In genomic region chr11:74183168-74183567, GRCm38 (mm10) we compare ENCODE assay signal across 21 mouse cellular contexts. TPM values are rescaled to one million over a fixed set of nuclear protein-coding genes. Genes with fewer than 3 reads are reported as not detected.
"Had no signal": no experiment of that assay in that cellular context is flagged by ENCODE, and none has a peak within 500 bp of the region (broad histone marks: within the 10 kb centered on the region; RNA-seq: fewer than 3 reads in every experiment).

No protein-coding gene starts in this region.

- H3K4me1 ChIP-seq: limb, embryonic 12.5 days; liver, embryonic 13.5 days; lung, embryonic 15.5 days; megakaryocyte, embryonic 14.5 days; midbrain, embryonic 15.5 days; neural tube, embryonic 13.5 days; stomach, embryonic 15.5 days had no signal

- H3K36me3 ChIP-seq: limb, embryonic 12.5 days; liver, embryonic 13.5 days; lung, embryonic 15.5 days; midbrain, embryonic 15.5 days; neural tube, embryonic 13.5 days; stomach, embryonic 15.5 days had no signal

- H3K4me2 ChIP-seq: limb, embryonic 12.5 days; liver, embryonic 13.5 days; lung, embryonic 15.5 days; midbrain, embryonic 11.5 days; midbrain, embryonic 15.5 days; neural tube, embryonic 13.5 days; stomach, embryonic 15.5 days had no signal

- DNase-seq: liver; liver, embryonic 13.5 days; liver, postnatal 0 days; lung, postnatal 14 days; right cerebral cortex, postnatal 14 days; thymus, adult 18-20 months; thymus, postnatal 14 days had no signal

- H3K27ac ChIP-seq: hindbrain, postnatal 0 days; layer of hippocampus, adult 2 months; limb, embryonic 12.5 days; liver, embryonic 13.5 days; lung, embryonic 15.5 days; macrophage; midbrain, embryonic 15.5 days; neural tube, embryonic 13.5 days; stomach, embryonic 15.5 days had no signal

- H3K9ac ChIP-seq: limb, embryonic 12.5 days; liver, embryonic 13.5 days; liver, postnatal 0 days; lung, embryonic 15.5 days; midbrain, embryonic 15.5 days; neural tube, embryonic 13.5 days; stomach, embryonic 15.5 days had no signal

- H3K9me3 ChIP-seq: liver, embryonic 13.5 days; lung, embryonic 15.5 days; stomach, embryonic 15.5 days had no signal

- H3K27me3 ChIP-seq: limb, embryonic 12.5 days; liver, embryonic 13.5 days; lung, embryonic 15.5 days; megakaryocyte, embryonic 14.5 days; midbrain, embryonic 15.5 days; neural tube, embryonic 13.5 days; stomach, embryonic 15.5 days had no signal

- H3K4me3 ChIP-seq: layer of hippocampus, adult 2 months; limb, embryonic 12.5 days; liver, embryonic 13.5 days; lung, embryonic 15.5 days; megakaryocyte, embryonic 14.5 days; midbrain, embryonic 15.5 days; neural tube, embryonic 13.5 days; stomach, embryonic 15.5 days had no signal

- ATAC-seq: hindbrain, postnatal 0 days; liver, postnatal 0 days; midbrain, embryonic 15.5 days had no signal

RNA-seq across cellular contexts. Expression of gene Olfr403, which starts 2.9 kb away (rescaled TPM):
- total RNA-seq: hindbrain, postnatal 0 days; layer of hippocampus, adult 2 months; layer of hippocampus, postnatal 10 days; left cerebral cortex, postnatal 36 days had no signal
- polyA plus RNA-seq: hindbrain, postnatal 0 days; intestine, embryonic 14.5 days; limb, embryonic 12.5 days; liver, embryonic 13.5 days; liver, postnatal 0 days; lung, embryonic 15.5 days; macrophage; midbrain, embryonic 11.5 days; midbrain, embryonic 15.5 days; neural tube, embryonic 13.5 days; spleen, adult 2 months; stomach, embryonic 15.5 days had no signal

RNA-seq across cellular contexts. Expression of gene Olfr43, which starts 28.0 kb away (rescaled TPM):
- total RNA-seq: hindbrain, postnatal 0 days; layer of hippocampus, adult 2 months; layer of hippocampus, postnatal 10 days; left cerebral cortex, postnatal 36 days had no signal
- polyA plus RNA-seq: hindbrain, postnatal 0 days; intestine, embryonic 14.5 days; limb, embryonic 12.5 days; liver, embryonic 13.5 days; liver, postnatal 0 days; lung, embryonic 15.5 days; macrophage; midbrain, embryonic 11.5 days; midbrain, embryonic 15.5 days; neural tube, embryonic 13.5 days; spleen, adult 2 months; stomach, embryonic 15.5 days had no signal

RNA-seq across cellular contexts. Expression of gene Olfr402, which starts 29.8 kb away (rescaled TPM):
- total RNA-seq: hindbrain, postnatal 0 days; layer of hippocampus, adult 2 months; layer of hippocampus, postnatal 10 days; left cerebral cortex, postnatal 36 days had no signal
- polyA plus RNA-seq: hindbrain, postnatal 0 days; intestine, embryonic 14.5 days; limb, embryonic 12.5 days; liver, embryonic 13.5 days; liver, postnatal 0 days; lung, embryonic 15.5 days; macrophage; midbrain, embryonic 11.5 days; midbrain, embryonic 15.5 days; neural tube, embryonic 13.5 days; spleen, adult 2 months; stomach, embryonic 15.5 days had no signal
